ENCODE assay signal across 7 mouse cellular contexts in the genomic region with DNA sequence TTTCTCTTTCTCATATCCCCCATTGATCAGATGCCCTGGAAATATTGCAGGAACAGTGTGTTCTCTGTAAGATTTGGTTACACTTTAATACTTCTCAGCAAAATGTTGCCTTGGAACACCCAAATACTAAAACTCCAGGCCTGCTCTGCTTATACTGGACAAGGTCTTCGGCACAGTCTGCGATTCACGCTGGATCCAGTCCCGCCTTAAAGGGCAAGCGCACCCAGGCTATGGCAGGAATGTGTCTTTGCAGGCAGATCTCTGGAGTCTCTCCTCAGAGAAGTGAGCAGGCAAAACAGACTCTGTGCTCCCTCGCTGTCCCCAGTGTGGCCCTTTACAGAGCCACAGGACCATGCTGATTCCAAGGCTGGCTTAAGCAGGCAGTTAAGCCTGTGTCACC.
DNase-seq lines count a peak whose midpoint lies in the region; ATAC-seq and TF ChIP-seq lines count a peak whose summit lies in the region.

No protein-coding gene starts in this region.

- no peaks in the 10 kb centered on the region for H3K4me1 ChIP-seq in kidney, postnatal 0 days (replicated peaks; ENCODE audit: insufficient read depth, low read length)

- no peak overlapping the region for H3K4me3 ChIP-seq in kidney, postnatal 0 days (replicated peaks; ENCODE audit: low read depth, low read length)

- WGBS in kidney, postnatal 0 days, result 38% methylated on average over 6 of the region's 6 CpGs

- intact Hi-C loops in gastrocnemius, postnatal 14 days (cut with DNase I; ENCODE audit: low total_unique reads), result no loop called here

- H3K36me3 ChIP-seq in kidney, postnatal 0 days (ENCODE audit: insufficient read depth, low read length), result no peaks in the 10 kb centered on the region

- DNase-seq in embryo, embryonic 10.5 days (ENCODE audit: low spot score), result peak; percentile 22
- DNase-seq in gastrocnemius, postnatal 14 days, result peak; percentile 73
- peak; percentile 30 for DNase-seq in kidney, postnatal 0 days (ENCODE audit: low spot score)
- peak; percentile 52 to 56 for DNase-seq in lung, postnatal 4 days
- no peak for DNase-seq in right cerebral cortex, postnatal 10 days (ENCODE audit: low spot score in 2 of 2)
- no peak for DNase-seq in cerebellum, postnatal 4 days (ENCODE audit: low spot score in 2 of 2)

- no peaks in the 10 kb centered on the region for H3K9me3 ChIP-seq in kidney, postnatal 0 days (replicated peaks; ENCODE audit: low read length)

- no peak for TF ChIP-seq CTCF in kidney, postnatal 0 days (IDR thresholded peaks at IDR 0.05; ENCODE audit: low read depth)

- ATAC-seq in kidney, postnatal 0 days (replicated peaks; ENCODE audit: low FRiP score, low read depth), result no peak
- no peak for ATAC-seq in megakaryocyte, adult 5-6 weeks (ENCODE audit: poor library complexity, severe bottlenecking)

- no peak overlapping the region for H3K9ac ChIP-seq in kidney, postnatal 0 days (ENCODE audit: low read depth, low read length)

- no peak overlapping the region for H3K4me2 ChIP-seq in kidney, postnatal 0 days (ENCODE audit: low read length)

- no peaks in the 10 kb centered on the region for H3K27me3 ChIP-seq in kidney, postnatal 0 days (ENCODE audit: insufficient read depth, low read length)

- H3K27ac ChIP-seq in kidney, postnatal 0 days, result no peak overlapping the region

Comparison
In these comparisons a context has a peak if more than half of its experiments do, and no peak if none do; other contexts are left out.
1. DNase-seq: peak in embryo, embryonic 10.5 days (single experiment), gastrocnemius, postnatal 14 days (single experiment), kidney, postnatal 0 days (single experiment) and lung, postnatal 4 days (2 of 2); none in right cerebral cortex, postnatal 10 days (0 of 2) and cerebellum, postnatal 4 days (0 of 2).